Mouse (Mus musculus) thymus, adult 2 months (tissue): ENCODE measurements at regions not wholly inside any gene's neighbourhood (a gene's known extent, or its start where the extent isn't known, plus 50 kb on each side); places are given as distances from the start of the nearest gene placed in this dataset.

ENCODE experiments used
- CTCF ChIP-seq: fragments of 200-500 bp; IDR thresholded peaks from 2 replicates; pipeline ENCODE4 v1.5.1; 2012; ENCODE audit warnings: mild to moderate bottlenecking, control low read depth, low read length, moderate library complexity, borderline replicate concordance; ENCODE audit not compliant: control insufficient read depth, poor library complexity, insufficient read depth; ENCODE audit errors: extremely low read depth
- POLR2A ChIP-seq: fragments of 200-500 bp; IDR thresholded peaks from 2 replicates; pipeline ENCODE4 v1.6.1; 2012; ENCODE audit warnings: mild to moderate bottlenecking, low read length, control low read depth, moderate library complexity; ENCODE audit not compliant: control insufficient read depth, poor library complexity, insufficient read depth; ENCODE audit errors: extremely low read depth

GRCm38 (mm10) chr14:33763641-33764046, 159.7 kb upstream of the Gdf10 start:
- TF ChIP-seq CTCF (no peak), POLR2A (no peak)
